ENCODE assay signal across 9 mouse cellular contexts in genomic region chr7:96778601-96778969, GRCm38 (mm10).
A peak's percentile ranks its signal among the peaks of the same experiment; 100 is the strongest.
DNase-seq lines count a peak whose midpoint lies in the region; ATAC-seq and TF ChIP-seq lines count a peak whose summit lies in the region.
"Had no signal": no experiment of that assay in that cellular context is flagged by ENCODE, and none has a peak within 500 bp of the region (broad histone marks: within the 10 kb centered on the region; RNA-seq: fewer than 3 reads in every experiment).

No protein-coding gene starts in this region.

- no peak overlapping the region for H3K4me3 ChIP-seq in kidney, postnatal 0 days (replicated peaks; ENCODE audit: low read depth, low read length)
- no peak overlapping the region for H3K4me3 ChIP-seq in kidney, embryonic 16.5 days (ENCODE audit: low read length)
- H3K4me3 ChIP-seq in ES-E14 (ENCODE audit: insufficient read depth in 1 of 2, low read depth in 1 of 2, low read length in 2 of 2, poor library complexity in 1 of 2, severe bottlenecking in 1 of 2), result no peak overlapping the region
- H3K4me3 ChIP-seq: limb, embryonic 15.5 days had no signal

- peak; percentile 52 for DNase-seq in kidney, postnatal 0 days (ENCODE audit: low spot score)
- DNase-seq in ES-E14 (ENCODE audit: low read depth, low spot score), result no peak
- DNase-seq in c-Kit-positive CD71-positive TER-119-negative erythroid progenitor cells, embryonic 14.5 days (ENCODE audit: low read depth), result peak; percentile 54
- DNase-seq in left cerebral cortex, postnatal 14 days (ENCODE audit: low spot score in 2 of 2), result no peak
- DNase-seq in kidney, adult 18-20 months, result no peak

- H3K9ac ChIP-seq in kidney, postnatal 0 days (ENCODE audit: low read depth, low read length), result no peak overlapping the region
- no peak overlapping the region for H3K9ac ChIP-seq in kidney, embryonic 16.5 days (replicated peaks; ENCODE audit: low read length)
- H3K9ac ChIP-seq in ES-E14 (ENCODE audit: insufficient read depth, low read depth, low read length, poor library complexity, severe bottlenecking), result no peak overlapping the region
- H3K9ac ChIP-seq: limb, embryonic 15.5 days had no signal

- TF ChIP-seq CTCF in kidney, postnatal 0 days (IDR thresholded peaks at IDR 0.05; ENCODE audit: low read depth), result peak; percentile 70

- peaks cover 7% of the 10 kb centered on the region for H3K4me1 ChIP-seq in kidney, postnatal 0 days (replicated peaks; ENCODE audit: insufficient read depth, low read length)
- peaks cover 24% of the 10 kb centered on the region for H3K4me1 ChIP-seq in kidney, embryonic 16.5 days (ENCODE audit: insufficient read depth, low read length)
- H3K4me1 ChIP-seq in ES-E14 (ENCODE audit: control insufficient read depth in 2 of 2, insufficient read depth in 2 of 2, low read length in 2 of 2, poor library complexity in 1 of 2), result peaks cover 0 to 1% of the 10 kb centered on the region in 2 experiments; a peak in 1 of 4 replicates

- no peak for ATAC-seq in kidney, postnatal 0 days (replicated peaks; ENCODE audit: low FRiP score, low read depth)
- ATAC-seq in kidney, embryonic 16.5 days (ENCODE audit: low FRiP score, low TSS enrichment), result no peak
- ATAC-seq in megakaryocyte, adult 5-6 weeks (ENCODE audit: poor library complexity, severe bottlenecking), result peak; percentile 80
- ATAC-seq in cerebellum, adult (ENCODE audit: insufficient number of reproducible peaks, low FRiP score, low TSS enrichment), result no peak

- WGBS in kidney, postnatal 0 days, result 78% methylated on average over 3 of the region's 3 CpGs
- 70% methylated on average over 3 of the region's 3 CpGs for WGBS in kidney, embryonic 16.5 days

- H3K27me3 ChIP-seq in kidney, postnatal 0 days (ENCODE audit: insufficient read depth, low read length), result no peaks in the 10 kb centered on the region
- H3K27me3 ChIP-seq in kidney, embryonic 16.5 days (ENCODE audit: insufficient read depth, low read length), result no peaks in the 10 kb centered on the region
- H3K27me3 ChIP-seq: limb, embryonic 15.5 days had no signal

- no peaks in the 10 kb centered on the region for H3K36me3 ChIP-seq in kidney, postnatal 0 days (ENCODE audit: insufficient read depth, low read length)
- 0 out of 2 replicates have a peak, but pooled peaks cover 2% of the 10 kb centered on the region for H3K36me3 ChIP-seq in kidney, embryonic 16.5 days (ENCODE audit: insufficient read depth, low read length)
- H3K36me3 ChIP-seq in ES-E14 (ENCODE audit: control insufficient read depth, insufficient read depth, low read length, poor library complexity, severe bottlenecking), result no peaks in the 10 kb centered on the region
- H3K36me3 ChIP-seq: limb, embryonic 15.5 days had no signal

- no peak overlapping the region for H3K4me2 ChIP-seq in kidney, postnatal 0 days (ENCODE audit: low read length)
- H3K4me2 ChIP-seq in kidney, embryonic 16.5 days (replicated peaks; ENCODE audit: low read depth, low read length), result no peak overlapping the region
- H3K4me2 ChIP-seq: limb, embryonic 15.5 days had no signal

- intact Hi-C loops in left cerebral cortex, postnatal 14 days (cut with DNase I), result loop anchor here (1.0 kb wide), 1 partner anchor 136 kb away; no protein-coding TSS in a partner anchor

- H3K27ac ChIP-seq in kidney, postnatal 0 days, result no peak overlapping the region
- H3K27ac ChIP-seq in kidney, embryonic 16.5 days (ENCODE audit: low read length), result no peak overlapping the region
- no peak overlapping the region for H3K27ac ChIP-seq in ES-E14 (ENCODE audit: insufficient read depth, low read depth, low read length, poor library complexity, severe bottlenecking)
- H3K27ac ChIP-seq: limb, embryonic 15.5 days had no signal

- H3K9me3 ChIP-seq in kidney, postnatal 0 days (replicated peaks; ENCODE audit: low read length), result no peaks in the 10 kb centered on the region
- peaks cover 7% of the 10 kb centered on the region; the same call in 1 of the 2 replicates for H3K9me3 ChIP-seq in kidney, embryonic 16.5 days (ENCODE audit: low read length)
- H3K9me3 ChIP-seq in ES-E14 (ENCODE audit: control insufficient read depth, insufficient read depth, low read depth, low read length), result no peaks in the 10 kb centered on the region
- H3K9me3 ChIP-seq: limb, embryonic 15.5 days had no signal

- in situ Hi-C loops in ES-E14 (cut with MboI; ENCODE audit: low sequenced_read_pairs in 2 of 2, unreplicated experiment in 2 of 2), result no loop called here

TF ChIP-seq in ES-E14, 5 proteins besides CTCF, POLR2A, EP300 and RAD21:
- TF ChIP-seq ZC3H11A (IDR thresholded peaks at IDR 0.05; ENCODE audit: borderline replicate concordance, low read depth, low read length) (0 out of 2 replicates have a peak, but pooled peaks have one; percentile 24), HCFC1 (IDR thresholded peaks at IDR 0.05; ENCODE audit: borderline replicate concordance, insufficient read depth, low read length) (no peak), CHD2 (IDR thresholded peaks at IDR 0.05; ENCODE audit: low read depth, low read length) (no peak), MAFK (IDR thresholded peaks at IDR 0.05; ENCODE audit: insufficient read depth, low read depth, low read length) (no peak), ZNF384 (IDR thresholded peaks at IDR 0.05; ENCODE audit: low read depth, low read length) (no peak)

Comparison
In these comparisons a context has a peak if more than half of its experiments do, and no peak if none do; other contexts are left out.
1. DNase-seq: peak in kidney, postnatal 0 days (single experiment) and c-Kit-positive CD71-positive TER-119-negative erythroid progenitor cells, embryonic 14.5 days (single experiment); none in ES-E14 (single experiment), left cerebral cortex, postnatal 14 days (0 of 2) and kidney, adult 18-20 months (single experiment).